Mouse (Mus musculus): Measurements from ENCODE around the gene Dlx6. TPM values are rescaled to one million over a fixed set of nuclear protein-coding genes. Genes with fewer than 3 reads are reported as not detected.

Gene Dlx6
- polyA plus RNA-seq, 1 experiment from 2014 or later: 10.1 TPM

DNA sequence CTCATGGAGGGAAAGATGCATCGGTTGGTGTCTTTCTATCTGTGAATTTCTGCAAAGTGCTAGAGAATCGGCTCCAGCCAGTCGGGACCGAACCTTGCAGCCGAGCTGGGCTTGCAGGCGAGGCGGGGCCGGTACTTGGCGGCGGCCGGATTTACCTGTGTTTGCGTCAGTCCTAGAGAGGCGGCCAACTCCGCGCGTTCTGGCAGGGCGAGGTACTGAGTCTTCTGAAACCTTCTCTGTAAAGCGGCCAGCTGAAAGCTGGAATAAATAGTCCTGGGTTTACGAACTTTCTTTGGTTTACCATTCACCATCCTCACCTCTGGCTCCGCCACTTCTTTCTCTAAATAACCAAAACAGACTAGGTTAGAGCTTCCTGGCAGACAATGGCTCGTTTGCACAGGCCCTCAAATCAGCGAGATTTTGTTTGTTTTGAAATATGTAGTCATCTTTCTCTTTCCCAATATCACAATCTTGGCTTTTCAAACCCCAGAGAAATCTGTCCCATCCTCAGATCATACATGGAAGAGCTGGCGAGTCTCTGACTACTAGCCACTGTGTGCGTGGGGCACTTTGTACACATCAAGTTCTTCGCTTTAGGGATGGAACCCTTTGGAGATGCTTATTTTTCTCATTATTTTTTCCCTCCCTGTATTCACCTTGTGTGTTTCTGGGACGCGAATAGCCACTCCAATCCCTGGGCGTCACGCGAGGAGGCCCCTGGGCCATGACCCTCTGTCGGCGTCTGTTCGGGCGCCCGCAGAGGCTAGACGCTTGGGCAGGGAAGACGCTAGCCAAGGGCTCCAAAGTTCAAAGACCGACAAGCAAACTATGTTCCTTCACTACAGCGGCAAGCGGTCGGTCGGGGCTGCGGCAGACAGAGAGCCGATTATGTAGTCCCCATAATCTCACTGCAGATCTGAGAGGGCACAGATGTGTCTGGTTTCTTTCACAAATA, 16.5 kb downstream of the Dlx6 start:
- peak overlapping the region; percentile 48 for H3K4me2 ChIP-seq

GRCm38 (mm10) chr6:6880361-6881114, 17.4 kb downstream of the Dlx6 start:
- Histone ChIP-seq H3K9me3 (no peaks in the 10 kb centered on the region), H3K4me2 (peak overlapping the region; percentile 85), H3K36me3 (replicated peaks) (no peaks in the 10 kb centered on the region), H3K27ac (peak overlapping the region; percentile 89), H3K27me3 (peaks cover 88% of the 10 kb centered on the region), H3K9ac (peak overlapping the region; percentile 78), H3K4me3 (replicated peaks) (peak overlapping the region; percentile 61), H3K4me1 (peaks cover 30% of the 10 kb centered on the region)
- WGBS: under 1% methylated on average over 24 of the region's 24 CpGs
- ATAC-seq (ENCODE audit: low FRiP score): no peak

More for the DNA sequence above, 16.5 kb downstream of the Dlx6 start:
- peak overlapping the region; percentile 61 for H3K4me3 ChIP-seq (replicated peaks)
- WGBS: under 1% methylated on average over 44 of the region's 44 CpGs
- peak overlapping the region; percentile 81 for H3K27ac ChIP-seq
- ATAC-seq (ENCODE audit: low FRiP score): no peak
- H3K4me1 ChIP-seq: peaks cover 27% of the 10 kb centered on the region
- H3K9ac ChIP-seq: peak overlapping the region; percentile 78
- H3K27me3 ChIP-seq: peaks cover 94% of the 10 kb centered on the region
- H3K9me3 ChIP-seq: no peaks in the 10 kb centered on the region
- H3K36me3 ChIP-seq (replicated peaks): no peaks in the 10 kb centered on the region

GRCm38 (mm10) chr6:6881115-6881637, 18.0 kb downstream of the Dlx6 start:
- ATAC-seq (ENCODE audit: low FRiP score): no peak

DNA sequence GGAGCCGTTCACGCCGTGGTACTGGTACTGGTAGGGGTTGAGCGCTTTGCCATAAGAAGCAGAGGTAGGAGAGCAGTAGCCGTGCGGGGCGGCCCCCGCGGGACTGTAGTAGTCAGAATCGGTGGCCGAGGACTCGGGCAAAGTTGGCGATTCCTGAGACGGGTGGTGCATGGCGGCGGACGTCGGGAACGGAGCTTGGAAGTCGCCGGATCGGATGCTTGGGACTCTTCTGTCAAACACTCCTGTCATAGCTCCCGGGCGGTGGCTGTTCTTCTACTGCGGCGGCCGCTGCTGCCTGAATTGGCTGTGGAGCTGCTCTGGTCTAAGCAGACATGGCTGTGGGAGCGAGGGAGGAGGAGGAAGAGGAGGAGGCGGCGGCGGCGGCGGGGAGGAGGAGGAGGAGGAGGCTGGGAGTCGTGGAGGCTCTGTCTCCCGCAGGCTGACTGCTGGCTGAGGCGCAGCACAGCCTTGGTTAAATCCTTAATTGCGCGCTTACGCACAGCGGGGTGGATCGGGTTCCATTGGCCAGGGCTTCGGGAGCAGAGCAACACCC, 18.6 kb downstream of the Dlx6 start, which contains the start of gene Dlx5:
TSS of gene Dlx5 (minus strand) at position 448 of the 553 bp plus-strand sequence.
- Histone ChIP-seq H3K9ac (peak within 1 kb of the TSS; percentile 78), H3K9me3 (no peaks in the 10 kb centered on the region)

More at GRCm38 (mm10) chr6:6881115-6881637, 18.0 kb downstream of the Dlx6 start:
- H3K4me1 ChIP-seq: peaks cover 30% of the 10 kb centered on the region
- no peaks in the 10 kb centered on the region for H3K36me3 ChIP-seq (replicated peaks)
- peak overlapping the region; percentile 78 for H3K9ac ChIP-seq
- H3K27ac ChIP-seq: peak overlapping the region; percentile 89
- no peaks in the 10 kb centered on the region for H3K9me3 ChIP-seq
- peak overlapping the region; percentile 85 for H3K4me2 ChIP-seq
- WGBS: under 1% methylated on average over 30 of the region's 30 CpGs
- H3K4me3 ChIP-seq (replicated peaks): peak overlapping the region; percentile 61
- H3K27me3 ChIP-seq: peaks cover 81% of the 10 kb centered on the region

DNA sequence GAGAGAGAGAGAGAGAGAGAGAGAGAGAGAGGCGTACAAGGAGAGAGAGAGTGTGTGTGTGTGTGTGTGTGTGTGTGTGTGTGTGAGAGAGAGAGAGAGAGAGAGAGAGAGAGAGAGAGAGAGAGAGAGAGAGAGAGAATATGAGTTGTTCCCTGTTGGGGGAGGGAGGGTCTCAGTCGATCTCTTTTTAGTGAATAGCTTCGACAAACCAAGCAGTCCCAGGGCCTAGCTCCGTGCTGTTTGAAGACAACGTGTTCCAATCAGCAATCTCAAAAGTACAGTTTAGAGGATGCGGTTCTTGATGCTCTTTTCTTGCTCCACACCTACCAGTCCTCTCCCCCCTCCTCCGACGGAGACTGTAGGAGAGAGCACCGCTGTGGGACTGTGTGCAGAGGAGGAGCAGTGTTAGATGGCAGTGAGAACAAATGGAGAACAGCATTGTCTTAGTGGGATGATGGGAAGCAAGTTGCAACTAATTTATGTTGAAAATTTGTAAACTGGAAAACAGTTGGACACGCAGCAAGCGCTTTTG, 19.2 kb downstream of the Dlx6 start:
- peak overlapping the region; percentile 89; the same call in 1 of the 2 replicates for H3K27ac ChIP-seq
- peaks cover 70% of the 10 kb centered on the region for H3K27me3 ChIP-seq
- no peaks in the 10 kb centered on the region for H3K9me3 ChIP-seq
- WGBS: 5% methylated on average over 10 of the region's 11 CpGs
- ATAC-seq (ENCODE audit: low FRiP score): peak; percentile 9; the same call in 1 of the 2 replicates
- no peak overlapping the region for H3K9ac ChIP-seq
- no peaks in the 10 kb centered on the region for H3K36me3 ChIP-seq (replicated peaks)
- H3K4me3 ChIP-seq (replicated peaks): peak overlapping the region; percentile 61
- peak overlapping the region; percentile 85 for H3K4me2 ChIP-seq
- peaks cover 30% of the 10 kb centered on the region for H3K4me1 ChIP-seq

More for the DNA sequence above, 18.6 kb downstream of the Dlx6 start, which contains the start of gene Dlx5:
- H3K4me2 ChIP-seq: peak within 1 kb of the TSS; percentile 85
- H3K36me3 ChIP-seq (replicated peaks): no peaks in the 10 kb centered on the region
- peak within 1 kb of the TSS; percentile 89 for H3K27ac ChIP-seq
- H3K27me3 ChIP-seq: peaks cover 76% of the 10 kb centered on the region
- peak; percentile 84 for ATAC-seq (ENCODE audit: low FRiP score)
- peak within 1 kb of the TSS; percentile 61 for H3K4me3 ChIP-seq (replicated peaks)
- WGBS: 0% methylated on average over 38 of the region's 42 CpGs
- H3K4me1 ChIP-seq: peaks cover 30% of the 10 kb centered on the region

GRCm38 (mm10) chr6:6884897-6885296, 21.8 kb downstream of the Dlx6 start:
- no peak overlapping the region for H3K4me3 ChIP-seq (replicated peaks)
- WGBS: 2% methylated on average over 12 of the region's 12 CpGs
- H3K27ac ChIP-seq: no peak overlapping the region
- H3K27me3 ChIP-seq: peaks cover 54% of the 10 kb centered on the region
- H3K9ac ChIP-seq: no peak overlapping the region
- H3K9me3 ChIP-seq: no peaks in the 10 kb centered on the region
- no peak overlapping the region for H3K4me2 ChIP-seq
- H3K4me1 ChIP-seq: peaks cover 17% of the 10 kb centered on the region
- ATAC-seq (ENCODE audit: low FRiP score): no peak
- H3K36me3 ChIP-seq (replicated peaks): no peaks in the 10 kb centered on the region

DNA sequence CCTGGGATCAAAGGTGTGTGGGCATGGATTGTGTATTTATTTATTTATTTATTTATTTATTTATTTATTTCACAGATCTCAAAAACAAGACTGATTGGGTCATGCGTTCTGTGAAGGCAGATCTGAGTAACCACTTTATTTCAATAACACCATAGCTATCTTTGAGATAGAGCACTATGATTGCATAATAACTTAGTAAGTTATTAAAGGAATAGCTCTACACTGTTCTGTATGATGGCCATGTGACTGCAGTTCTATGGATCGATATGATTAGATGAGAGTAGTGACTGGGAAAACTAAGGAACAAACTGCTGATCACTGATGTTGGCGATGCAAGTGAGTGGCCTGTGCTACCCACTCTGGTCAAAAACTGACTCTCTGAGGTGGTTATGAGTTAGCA, 23.1 kb downstream of the Dlx6 start:
- 84% methylated on average over 3 of the region's 3 CpGs for WGBS
- peaks cover 13% of the 10 kb centered on the region for H3K4me1 ChIP-seq
- ATAC-seq (ENCODE audit: low FRiP score): no peak
- H3K27me3 ChIP-seq: peaks cover 41% of the 10 kb centered on the region
- H3K9me3 ChIP-seq: no peaks in the 10 kb centered on the region
- no peaks in the 10 kb centered on the region for H3K36me3 ChIP-seq (replicated peaks)
- H3K4me2 ChIP-seq: no peak overlapping the region
- no peak overlapping the region for H3K4me3 ChIP-seq (replicated peaks)
- H3K27ac ChIP-seq: no peak overlapping the region
- no peak overlapping the region for H3K9ac ChIP-seq

GRCm38 (mm10) chr6:6890047-6890446, 26.9 kb downstream of the Dlx6 start:
- Histone ChIP-seq H3K9me3 (no peaks in the 10 kb centered on the region), H3K9ac (no peak overlapping the region), H3K4me1 (no peaks in the 10 kb centered on the region), H3K4me3 (replicated peaks) (no peak overlapping the region), H3K27ac (no peak overlapping the region), H3K27me3 (peaks cover 7% of the 10 kb centered on the region; the same call in 1 of the 2 replicates), H3K4me2 (no peak overlapping the region), H3K36me3 (replicated peaks) (no peaks in the 10 kb centered on the region)
- no peak for ATAC-seq (ENCODE audit: low FRiP score)
- 70% methylated on average over 6 of the region's 6 CpGs for WGBS

- Histone ChIP-seq H3K27me3 (no peaks in the 10 kb centered on the region), H3K4me1 (no peaks in the 10 kb centered on the region), H3K4me3 (replicated peaks) (no peak overlapping the region), H3K9me3 (no peaks in the 10 kb centered on the region), H3K27ac (no peak overlapping the region), H3K4me2 (no peak overlapping the region), H3K36me3 (replicated peaks) (no peaks in the 10 kb centered on the region), H3K9ac (no peak overlapping the region)
- ATAC-seq (ENCODE audit: low FRiP score): no peak
- 83% methylated on average over 8 of the region's 8 CpGs for WGBS
Observed at GRCm38 (mm10) chr6:6909586-6909985, 46.5 kb downstream of the Dlx6 start.

DNA sequence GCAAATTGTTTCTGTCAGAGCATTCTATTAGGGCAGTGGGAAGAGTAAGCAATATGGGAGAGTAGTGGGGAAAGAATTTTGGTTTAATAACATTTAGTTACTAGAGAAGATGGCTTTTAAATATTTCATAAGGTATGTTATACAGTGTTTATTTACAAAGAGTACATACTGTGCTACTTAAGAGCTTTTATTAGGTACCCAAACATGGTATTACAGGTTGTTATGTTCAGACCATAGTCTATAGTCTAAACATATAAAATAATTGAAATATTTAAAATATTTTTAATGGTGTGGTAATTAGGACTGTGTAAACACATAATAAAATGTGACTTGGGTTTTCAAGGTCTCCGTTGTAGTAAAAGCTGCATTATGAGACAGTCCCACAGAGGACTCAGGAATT, 51.2 kb downstream of the Dlx6 start:
- WGBS: 92% methylated on average over 1 of the region's 1 CpGs
- H3K4me2 ChIP-seq: no peak overlapping the region
- H3K9me3 ChIP-seq: no peaks in the 10 kb centered on the region
- H3K9ac ChIP-seq: no peak overlapping the region
- no peaks in the 10 kb centered on the region for H3K36me3 ChIP-seq (replicated peaks)
- no peak overlapping the region for H3K27ac ChIP-seq
- no peaks in the 10 kb centered on the region for H3K4me1 ChIP-seq
- ATAC-seq (ENCODE audit: low FRiP score): no peak
- H3K4me3 ChIP-seq (replicated peaks): no peak overlapping the region
- no peaks in the 10 kb centered on the region for H3K27me3 ChIP-seq

- no peaks in the 10 kb centered on the region for H3K9me3 ChIP-seq
- WGBS: 34% methylated on average over 5 of the region's 5 CpGs
Observed at GRCm38 (mm10) chr6:6914849-6915525, 51.9 kb downstream of the Dlx6 start.

More at GRCm38 (mm10) chr6:6914849-6915525, 51.9 kb downstream of the Dlx6 start:
- Histone ChIP-seq H3K4me1 (no peaks in the 10 kb centered on the region), H3K27ac (no peak overlapping the region), H3K4me2 (no peak overlapping the region), H3K9ac (no peak overlapping the region), H3K4me3 (replicated peaks) (no peak overlapping the region), H3K27me3 (no peaks in the 10 kb centered on the region), H3K36me3 (replicated peaks) (no peaks in the 10 kb centered on the region)
- ATAC-seq (ENCODE audit: low FRiP score): peak; percentile 72

Data from forebrain, embryonic 12.5 days (tissue).